Mouse (Mus musculus): ENCODE data around the gene Uba3.

GRCm38 (mm10) chr6:97178491-97179366 lies 26.7 kb downstream of the Uba3 start, which contains the start of gene Tmf1:
- TF ChIP-seq CTCF (IDR thresholded peaks at IDR 0.05; ENCODE audit: insufficient read depth, low read length), result no peak
- TF ChIP-seq POLR2A (IDR thresholded peaks at IDR 0.05; ENCODE audit: borderline replicate concordance, extremely low read depth, low read depth, low read length), result peak; percentile 86

All from lung, adult 2 months (tissue).